ENCODE assay signal across 16 mouse cellular contexts in genomic region chr9:90008138-90008537, GRCm38 (mm10). TPM values are rescaled to one million over a fixed set of nuclear protein-coding genes. Genes with fewer than 3 reads are reported as not detected.
DNase-seq lines count a peak whose midpoint lies in the region; ATAC-seq and TF ChIP-seq lines count a peak whose summit lies in the region.
"Had no signal": no experiment of that assay in that cellular context is flagged by ENCODE, and none has a peak within 500 bp of the region (broad histone marks: within the 10 kb centered on the region; RNA-seq: fewer than 3 reads in every experiment).

No protein-coding gene starts in this region.

- H3K27ac ChIP-seq in kidney, embryonic 16.5 days (ENCODE audit: low read length) = no peak overlapping the region
- H3K27ac ChIP-seq in kidney, adult 2 months (ENCODE audit: insufficient read depth, low read depth, low read length) = no peak overlapping the region
- no peak overlapping the region for H3K27ac ChIP-seq in heart, embryonic 10.5 days
- H3K27ac ChIP-seq: forebrain, embryonic 15.5 days; hindbrain, embryonic 15.5 days; limb, embryonic 13.5 days; midbrain, embryonic 12.5 days had no signal

- peak; percentile 58 for ATAC-seq in kidney, embryonic 16.5 days (ENCODE audit: low FRiP score, low TSS enrichment)
- ATAC-seq: CD4-positive, CD25-positive, alpha-beta regulatory T cell, adult 4 months had no signal

- 70% methylated on average over 6 of the region's 6 CpGs for WGBS in kidney, embryonic 16.5 days
- WGBS in kidney, adult 2 months = 63% methylated on average over 6 of the region's 6 CpGs
- WGBS in heart, embryonic 10.5 days = 69% methylated on average over 6 of the region's 6 CpGs

- H3K4me1 ChIP-seq in kidney, embryonic 16.5 days (ENCODE audit: insufficient read depth, low read length) = no peaks in the 10 kb centered on the region
- no peaks in the 10 kb centered on the region for H3K4me1 ChIP-seq in kidney, adult 2 months (ENCODE audit: control insufficient read depth, insufficient read depth, low read length)
- peaks cover 5% of the 10 kb centered on the region; the same call in 1 of the 2 replicates for H3K4me1 ChIP-seq in heart, embryonic 10.5 days
- H3K4me1 ChIP-seq: forebrain, embryonic 15.5 days; hindbrain, embryonic 15.5 days; limb, embryonic 13.5 days; midbrain, embryonic 12.5 days had no signal

- H3K4me2 ChIP-seq in kidney, embryonic 16.5 days (replicated peaks; ENCODE audit: low read depth, low read length) = no peak overlapping the region
- H3K4me2 ChIP-seq: forebrain, embryonic 15.5 days; hindbrain, embryonic 15.5 days; limb, embryonic 13.5 days; midbrain, embryonic 12.5 days had no signal

- H3K9ac ChIP-seq in kidney, embryonic 16.5 days (replicated peaks; ENCODE audit: low read length) = no peak overlapping the region
- H3K9ac ChIP-seq: forebrain, embryonic 15.5 days; hindbrain, embryonic 15.5 days; limb, embryonic 13.5 days; midbrain, embryonic 12.5 days had no signal

- no peaks in the 10 kb centered on the region for H3K36me3 ChIP-seq in kidney, embryonic 16.5 days (ENCODE audit: insufficient read depth, low read length)
- H3K36me3 ChIP-seq in kidney, adult 2 months (ENCODE audit: control insufficient read depth, insufficient read depth, low read length) = no peaks in the 10 kb centered on the region
- no peaks in the 10 kb centered on the region for H3K36me3 ChIP-seq in heart, embryonic 10.5 days
- H3K36me3 ChIP-seq: forebrain, embryonic 15.5 days; hindbrain, embryonic 15.5 days; limb, embryonic 13.5 days; midbrain, embryonic 12.5 days had no signal

- DNase-seq in kidney, adult 2 months = no peak
- peak; percentile 11 for DNase-seq in testis, postnatal 14 days (ENCODE audit: low spot score)
- no peak for DNase-seq in testis, postnatal 10 days (ENCODE audit: low spot score)
- peak; percentile 73 for DNase-seq in lung, postnatal 10 days
- DNase-seq in MN1 (ENCODE audit: low spot score) = no peak
- no peak for DNase-seq in heart, embryonic 10.5 days (ENCODE audit: low spot score)
- DNase-seq: adrenal gland, postnatal 25 days; cerebellum, adult 9-10 months; heart, postnatal 10 days; right cerebral cortex, postnatal 25 days had no signal

- no peaks in the 10 kb centered on the region for H3K9me3 ChIP-seq in kidney, embryonic 16.5 days (ENCODE audit: low read length)
- no peaks in the 10 kb centered on the region for H3K9me3 ChIP-seq in heart, embryonic 10.5 days
- H3K9me3 ChIP-seq: forebrain, embryonic 15.5 days; hindbrain, embryonic 15.5 days; limb, embryonic 13.5 days; midbrain, embryonic 12.5 days had no signal

- TF ChIP-seq CTCF in kidney, adult 2 months (conservative IDR thresholded peaks at IDR 0.05; ENCODE audit: insufficient read depth, insufficient read length, low read depth, low read length) = no peak

- no peak for TF ChIP-seq POLR2A in kidney, adult 2 months (IDR thresholded peaks at IDR 0.05; ENCODE audit: low read depth, low read length)

- H3K4me3 ChIP-seq in kidney, embryonic 16.5 days (ENCODE audit: low read length) = no peak overlapping the region
- no peak overlapping the region for H3K4me3 ChIP-seq in kidney, adult 2 months (ENCODE audit: insufficient read depth, low read depth, low read length)
- H3K4me3 ChIP-seq in heart, embryonic 10.5 days = no peak overlapping the region
- H3K4me3 ChIP-seq: forebrain, embryonic 15.5 days; hindbrain, embryonic 15.5 days; limb, embryonic 13.5 days; midbrain, embryonic 12.5 days had no signal

- H3K27me3 ChIP-seq in kidney, embryonic 16.5 days (ENCODE audit: insufficient read depth, low read length) = no peaks in the 10 kb centered on the region
- no peaks in the 10 kb centered on the region for H3K27me3 ChIP-seq in kidney, adult 2 months (replicated peaks; ENCODE audit: control insufficient read depth, insufficient read depth, low read length)
- no peaks in the 10 kb centered on the region for H3K27me3 ChIP-seq in heart, embryonic 10.5 days (ENCODE audit: insufficient read depth, poor library complexity, severe bottlenecking)
- H3K27me3 ChIP-seq: forebrain, embryonic 15.5 days; hindbrain, embryonic 15.5 days; limb, embryonic 13.5 days; midbrain, embryonic 12.5 days had no signal

RNA-seq across cellular contexts. Expression of gene Ctsh, which starts 45.8 kb away (rescaled TPM):
- 123 and 152 TPM in 2 replicates for polyA plus RNA-seq in kidney, embryonic 16.5 days (2015; fragmentation: Nextera tagmentation; extraction: Ambion mirVana)
- 176 and 202 TPM in 2 replicates for polyA plus RNA-seq in kidney, adult 2 months (2012; rRNA removed)
- 19.3 and 26.4 TPM in 2 replicates for polyA plus RNA-seq in heart, embryonic 10.5 days (2016; fragmentation: Nextera tagmentation; extraction: Ambion mirVana)

Comparison
In these comparisons a context has a peak if more than half of its experiments do, and no peak if none do; other contexts are left out.
1. DNase-seq: peak in testis, postnatal 14 days (single experiment) and lung, postnatal 10 days (single experiment); none in kidney, adult 2 months (single experiment), testis, postnatal 10 days (single experiment), MN1 (single experiment) and heart, embryonic 10.5 days (single experiment).